Mouse (Mus musculus): ENCODE data around the gene Olfr448.

The Olfr448 gene

GRCm38 (mm10) chr6:42890141-42890540 lies at the start of gene Olfr448:
Gene Olfr448 (plus strand): TSS chr6:42890441.
- in situ Hi-C loops (cut with MboI; ENCODE audit: low sequenced_read_pairs) = no loop called here

GRCm38 (mm10) chr6:42860222-42860819 lies 29.9 kb upstream of the Olfr448 start:
- in situ Hi-C loops (cut with MboI; ENCODE audit: low sequenced_read_pairs) = no loop called here

- in situ Hi-C loops (cut with MboI; ENCODE audit: low sequenced_read_pairs) = no loop called here
Observed at GRCm38 (mm10) chr6:42869695-42870094, 20.5 kb upstream of the Olfr448 start.

- in situ Hi-C loops (cut with MboI; ENCODE audit: low sequenced_read_pairs) = no loop called here
Observed at GRCm38 (mm10) chr6:42876323-42876722, 13.9 kb upstream of the Olfr448 start.

GRCm38 (mm10) chr6:42900345-42900744 lies 10.1 kb downstream of the Olfr448 start:
- in situ Hi-C loops (cut with MboI; ENCODE audit: low sequenced_read_pairs) = no loop called here

- in situ Hi-C loops (cut with MboI; ENCODE audit: low sequenced_read_pairs) = no loop called here
Observed at GRCm38 (mm10) chr6:42908578-42908977, 18.3 kb downstream of the Olfr448 start, which contains the start of gene Olfr447. Gene Olfr447 (plus strand): TSS chr6:42908878.

GRCm38 (mm10) chr6:42921077-42921476 lies 30.8 kb downstream of the Olfr448 start, which contains the start of gene Olfr446:
Gene Olfr446 (plus strand): TSS chr6:42921377.
- in situ Hi-C loops (cut with MboI; ENCODE audit: low sequenced_read_pairs) = no loop called here
